Mouse (Mus musculus) liver, embryonic 15.5 days (tissue): ENCODE measurements at regions not wholly inside any gene's neighbourhood (a gene's known extent, or its start where the extent isn't known, plus 50 kb on each side); places are given as distances from the start of the nearest gene placed in this dataset.

Source experiments
- ATAC-seq: fragments of 200-750 bp; cut with Nextera tagmentation; 2 replicates; pipeline ENCODE4 v1.8.0; 2017; ENCODE audit warnings: moderate number of reproducible peaks, mild to moderate bottlenecking, moderate library complexity; ENCODE audit not compliant: insufficient read depth
- H3K27ac ChIP-seq: fragments of 300-500 bp; sonication (generic); replicated peaks from 2 replicates; pipeline ENCODE4 v1.5.1; 2015; ENCODE audit warnings: mild to moderate bottlenecking, inconsistent platforms
- H3K27me3 ChIP-seq: fragments of 300-500 bp; sonication (generic); 2 replicates; pipeline ENCODE4 v1.6.1; 2015; ENCODE audit warnings: mild to moderate bottlenecking, inconsistent platforms
- H3K36me3 ChIP-seq: fragments of 300-500 bp; sonication (generic); replicated peaks from 2 replicates; pipeline ENCODE4 v1.6.1; 2015; ENCODE audit warnings: moderate library complexity, mild to moderate bottlenecking, inconsistent platforms
- H3K4me1 ChIP-seq: fragments of 300-500 bp; sonication (generic); replicated peaks from 2 replicates; pipeline ENCODE4 v1.6.1; 2015; ENCODE audit warnings: inconsistent platforms
- H3K4me2 ChIP-seq: fragments of 300-500 bp; sonication (generic); 2 replicates; pipeline ENCODE4 v1.6.1; 2015; ENCODE audit warnings: moderate library complexity, mild to moderate bottlenecking, inconsistent platforms
- H3K4me3 ChIP-seq: fragments of 300-500 bp; sonication (generic); replicated peaks from 2 replicates; pipeline ENCODE4 v1.5.1; 2015; ENCODE audit warnings: mild to moderate bottlenecking, inconsistent platforms
- H3K9ac ChIP-seq: fragments of 300-500 bp; sonication (generic); 2 replicates; pipeline ENCODE4 v1.6.1; 2015; ENCODE audit warnings: moderate library complexity, mild to moderate bottlenecking, inconsistent platforms
- H3K9me3 ChIP-seq: fragments of 300-500 bp; sonication (generic); replicated peaks from 2 replicates; pipeline ENCODE4 v1.6.1; 2016; ENCODE audit warnings: inconsistent platforms
- WGBS: fragments of 180-500 bp; shearing (Covaris S2); methylation state at CpG from one replicate; pipeline ENCODE4 v1.1.7; 2015; ENCODE audit warnings: mixed read lengths; ENCODE audit not compliant: insufficient replicate concordance; 5-methylcytosine and 5-hydroxymethylcytosine counted together

- Histone ChIP-seq H3K36me3 (no peaks in the 10 kb centered on the region), H3K9ac (no peak overlapping the region), H3K9me3 (no peaks in the 10 kb centered on the region), H3K4me2 (no peak overlapping the region), H3K27ac (no peak overlapping the region), H3K4me1 (no peaks in the 10 kb centered on the region), H3K4me3 (no peak overlapping the region), H3K27me3 (no peaks in the 10 kb centered on the region)
- ATAC-seq: no peak
- 57% methylated on average over 5 of the region's 5 CpGs for WGBS
Measured at GRCm38 (mm10) chr9:120850092-120850491, 78.9 kb upstream of the Ctnnb1 start.

- H3K4me3 ChIP-seq: no peak overlapping the region
- H3K27me3 ChIP-seq: no peaks in the 10 kb centered on the region
- no peaks in the 10 kb centered on the region for H3K4me1 ChIP-seq
- WGBS: 68% methylated on average over 5 of the region's 5 CpGs
- H3K27ac ChIP-seq: no peak overlapping the region
- H3K4me2 ChIP-seq: no peak overlapping the region
- no peak overlapping the region for H3K9ac ChIP-seq
- no peaks in the 10 kb centered on the region for H3K36me3 ChIP-seq
- H3K9me3 ChIP-seq: no peaks in the 10 kb centered on the region
- ATAC-seq: no peak
Measured at GRCm38 (mm10) chr9:120851914-120852313, 77.1 kb upstream of the Ctnnb1 start.

GRCm38 (mm10) chr9:120852572-120852971 lies 76.4 kb upstream of the Ctnnb1 start:
- Histone ChIP-seq H3K9me3 (no peaks in the 10 kb centered on the region), H3K36me3 (no peaks in the 10 kb centered on the region), H3K4me2 (no peak overlapping the region), H3K27ac (no peak overlapping the region), H3K4me3 (no peak overlapping the region), H3K4me1 (no peaks in the 10 kb centered on the region), H3K27me3 (no peaks in the 10 kb centered on the region), H3K9ac (no peak overlapping the region)
- ATAC-seq: no peak
- WGBS: 55% methylated on average over 6 of the region's 6 CpGs

GRCm38 (mm10) chr9:120853032-120853597 lies 75.9 kb upstream of the Ctnnb1 start:
- Histone ChIP-seq H3K9me3 (no peaks in the 10 kb centered on the region), H3K36me3 (no peaks in the 10 kb centered on the region), H3K4me2 (no peak overlapping the region), H3K9ac (no peak overlapping the region), H3K27ac (no peak overlapping the region), H3K27me3 (no peaks in the 10 kb centered on the region), H3K4me3 (no peak overlapping the region), H3K4me1 (no peaks in the 10 kb centered on the region)
- WGBS: 72% methylated on average over 8 of the region's 8 CpGs
- 0 out of 2 replicates have a peak, but pooled peaks have one; percentile 44 for ATAC-seq

GRCm38 (mm10) chr9:120854351-120854750 lies 74.7 kb upstream of the Ctnnb1 start:
- no peak overlapping the region for H3K9ac ChIP-seq
- no peak overlapping the region for H3K4me3 ChIP-seq
- WGBS: 81% methylated on average over 7 of the region's 7 CpGs
- H3K4me2 ChIP-seq: no peak overlapping the region
- no peaks in the 10 kb centered on the region for H3K36me3 ChIP-seq
- no peak overlapping the region for H3K27ac ChIP-seq
- H3K4me1 ChIP-seq: no peaks in the 10 kb centered on the region
- ATAC-seq: no peak
- no peaks in the 10 kb centered on the region for H3K9me3 ChIP-seq
- H3K27me3 ChIP-seq: no peaks in the 10 kb centered on the region

GRCm38 (mm10) chr9:120855293-120856050 lies 73.5 kb upstream of the Ctnnb1 start:
- Histone ChIP-seq H3K9me3 (no peaks in the 10 kb centered on the region), H3K27ac (no peak overlapping the region), H3K36me3 (no peaks in the 10 kb centered on the region), H3K4me3 (no peak overlapping the region), H3K9ac (no peak overlapping the region), H3K4me2 (no peak overlapping the region), H3K27me3 (no peaks in the 10 kb centered on the region), H3K4me1 (no peaks in the 10 kb centered on the region)
- no peak for ATAC-seq
- WGBS: 42% methylated on average over 3 of the region's 3 CpGs

GRCm38 (mm10) chr9:120857849-120858510 lies 71.0 kb upstream of the Ctnnb1 start:
- Histone ChIP-seq H3K9ac (no peak overlapping the region), H3K4me1 (no peaks in the 10 kb centered on the region), H3K27me3 (no peaks in the 10 kb centered on the region), H3K36me3 (no peaks in the 10 kb centered on the region), H3K9me3 (no peaks in the 10 kb centered on the region), H3K27ac (no peak overlapping the region), H3K4me3 (no peak overlapping the region), H3K4me2 (no peak overlapping the region)
- 59% methylated on average over 6 of the region's 6 CpGs for WGBS
- ATAC-seq: no peak

GRCm38 (mm10) chr9:120860969-120861595 lies 67.9 kb upstream of the Ctnnb1 start:
- ATAC-seq: no peak
- 63% methylated on average over 8 of the region's 8 CpGs for WGBS
- Histone ChIP-seq H3K27me3 (no peaks in the 10 kb centered on the region), H3K27ac (no peak overlapping the region), H3K36me3 (no peaks in the 10 kb centered on the region), H3K4me1 (no peaks in the 10 kb centered on the region), H3K4me3 (no peak overlapping the region), H3K4me2 (no peak overlapping the region), H3K9me3 (no peaks in the 10 kb centered on the region), H3K9ac (no peak overlapping the region)

- Histone ChIP-seq H3K4me2 (no peak overlapping the region), H3K27me3 (no peaks in the 10 kb centered on the region), H3K9me3 (no peaks in the 10 kb centered on the region), H3K4me3 (no peak overlapping the region), H3K27ac (no peak overlapping the region), H3K4me1 (no peaks in the 10 kb centered on the region), H3K9ac (no peak overlapping the region), H3K36me3 (no peaks in the 10 kb centered on the region)
- no peak for ATAC-seq
- 75% methylated on average over 12 of the region's 12 CpGs for WGBS
Measured at GRCm38 (mm10) chr9:120861788-120862345, 67.1 kb upstream of the Ctnnb1 start.

GRCm38 (mm10) chr9:120864410-120864809 lies 64.6 kb upstream of the Ctnnb1 start:
- Histone ChIP-seq H3K4me1 (no peaks in the 10 kb centered on the region), H3K27me3 (no peaks in the 10 kb centered on the region), H3K9me3 (no peaks in the 10 kb centered on the region), H3K36me3 (no peaks in the 10 kb centered on the region), H3K27ac (no peak overlapping the region), H3K9ac (no peak overlapping the region), H3K4me3 (no peak overlapping the region), H3K4me2 (no peak overlapping the region)
- WGBS: 59% methylated on average over 3 of the region's 3 CpGs
- no peak for ATAC-seq

- Histone ChIP-seq H3K9me3 (no peaks in the 10 kb centered on the region), H3K4me2 (no peak overlapping the region), H3K4me1 (no peaks in the 10 kb centered on the region), H3K27me3 (no peaks in the 10 kb centered on the region), H3K9ac (no peak overlapping the region), H3K27ac (no peak overlapping the region), H3K4me3 (no peak overlapping the region), H3K36me3 (no peaks in the 10 kb centered on the region)
- no peak for ATAC-seq
- 29% methylated on average over 5 of the region's 5 CpGs for WGBS
Measured at GRCm38 (mm10) chr9:120866251-120866650, 62.8 kb upstream of the Ctnnb1 start.
